Mouse (Mus musculus) adrenal gland, adult 18-20 months (tissue): Measurements from ENCODE around the gene St5. TPM values are rescaled to one million over a fixed set of nuclear protein-coding genes. Genes with fewer than 3 reads are reported as not detected.
A peak's percentile ranks its signal among the peaks of the same experiment; 100 is the strongest.

Source experiments
- DNase-seq, 2 experiments: peaks; one replicate each; pipeline ENCODE4 v3.0.0; 2021 to 2022; ENCODE audit warnings: low spot score in 2 of 2
- total RNA-seq, 2 experiments: library from RNA; stranded (reverse); gene quantifications; 1 replicate in 1 of 2; 2 replicates in 1 of 2; pipeline ENCODE4 v1.2.3; 2021

The St5 gene
- total RNA-seq, 2 experiments from 2014 or later: 26.5 to 27.7 TPM

- DNase-seq: no peak
Observed at GRCm38 (mm10) chr7:109643305-109643994, 60.0 kb downstream of the St5 start.

- no peak for DNase-seq
Observed at GRCm38 (mm10) chr7:109641963-109642362, 61.4 kb downstream of the St5 start.

GRCm38 (mm10) chr7:109641102-109641501, 62.3 kb downstream of the St5 start:
- DNase-seq: no peak

- no peak for DNase-seq
Observed at GRCm38 (mm10) chr7:109637391-109637790, 66.0 kb downstream of the St5 start.

- DNase-seq: no peak
Observed at GRCm38 (mm10) chr7:109636086-109636792, 67.2 kb downstream of the St5 start.

GRCm38 (mm10) chr7:109633404-109634085, 69.9 kb downstream of the St5 start:
- DNase-seq: no peak

GRCm38 (mm10) chr7:109631330-109631729, 72.1 kb downstream of the St5 start:
- DNase-seq: no peak

GRCm38 (mm10) chr7:109629871-109630778, 73.3 kb downstream of the St5 start:
- DNase-seq: no peak

GRCm38 (mm10) chr7:109628935-109629609, 74.3 kb downstream of the St5 start:
- no peak for DNase-seq

GRCm38 (mm10) chr7:109627851-109628250, 75.6 kb downstream of the St5 start:
- no peak for DNase-seq

- no peak for DNase-seq
Observed at GRCm38 (mm10) chr7:109622234-109622838, 81.1 kb downstream of the St5 start.

- DNase-seq: no peak
Observed at GRCm38 (mm10) chr7:109620967-109621366, 82.4 kb downstream of the St5 start.

- no peak for DNase-seq
Observed at GRCm38 (mm10) chr7:109620288-109620687, 83.1 kb downstream of the St5 start.

- DNase-seq: peak; percentile 74 to 77
Observed at GRCm38 (mm10) chr7:109618721-109619120, 84.7 kb downstream of the St5 start.

- no peak for DNase-seq
Observed at GRCm38 (mm10) chr7:109617838-109618237, 85.6 kb downstream of the St5 start.

- peak; percentile 53 to 55 for DNase-seq
Observed at GRCm38 (mm10) chr7:109616034-109616979, 87.1 kb downstream of the St5 start.

- DNase-seq: no peak
Observed at GRCm38 (mm10) chr7:109615601-109616000, 87.8 kb downstream of the St5 start.

- no peak for DNase-seq
Observed at GRCm38 (mm10) chr7:109614939-109615338, 88.5 kb downstream of the St5 start.

GRCm38 (mm10) chr7:109613531-109614021, 89.8 kb downstream of the St5 start:
- DNase-seq: no peak
